Mouse (Mus musculus): ENCODE data around the gene 1600002K03Rik. TPM values are rescaled to one million over a fixed set of nuclear protein-coding genes. Genes with fewer than 3 reads are reported as not detected.

1600002K03Rik gene
- polyA plus RNA-seq, 1 experiment from 2014 or later = 10.7 TPM

- H3K27ac ChIP-seq (ENCODE audit: low read length) = peak overlapping the region; percentile 99
- H3K27me3 ChIP-seq (ENCODE audit: control insufficient read depth, insufficient read depth, low read length) = no peaks in the 10 kb centered on the region
- under 1% methylated on average over 48 of the region's 48 CpGs for WGBS
Measured at GRCm38 (mm10) chr10:80168038-80168661, 4.6 kb upstream of the 1600002K03Rik start.

GRCm38 (mm10) chr10:80169070-80169469 is 3.7 kb upstream of the 1600002K03Rik start:
- H3K9me3 ChIP-seq (replicated peaks; ENCODE audit: control insufficient read depth, low read length) = no peaks in the 10 kb centered on the region
- no peaks in the 10 kb centered on the region for H3K27me3 ChIP-seq (ENCODE audit: control insufficient read depth, insufficient read depth, low read length)
- no peak for ATAC-seq (replicated peaks; ENCODE audit: extremely low read depth, insufficient read depth, low FRiP score)
- peaks cover 27% of the 10 kb centered on the region for H3K36me3 ChIP-seq (ENCODE audit: control insufficient read depth, insufficient read depth)
- peak overlapping the region; percentile 85; the same call in 1 of the 2 replicates for H3K4me3 ChIP-seq (ENCODE audit: low read length)
- H3K4me2 ChIP-seq (ENCODE audit: low read depth, low read length) = peak overlapping the region; percentile 79
- no peak overlapping the region for H3K27ac ChIP-seq (ENCODE audit: low read length)
- peak overlapping the region; percentile 98; the same call in 1 of the 2 replicates for H3K9ac ChIP-seq (ENCODE audit: low read length)
- peaks cover 38% of the 10 kb centered on the region for H3K4me1 ChIP-seq (ENCODE audit: control insufficient read depth, insufficient read depth, low read length)
- 53% methylated on average over 1 of the region's 1 CpGs for WGBS

More at GRCm38 (mm10) chr10:80168038-80168661, 4.6 kb upstream of the 1600002K03Rik start:
- Histone ChIP-seq H3K9me3 (replicated peaks; ENCODE audit: control insufficient read depth, low read length) (no peaks in the 10 kb centered on the region), H3K4me1 (ENCODE audit: control insufficient read depth, insufficient read depth, low read length) (peaks cover 41% of the 10 kb centered on the region), H3K36me3 (ENCODE audit: control insufficient read depth, insufficient read depth) (peaks cover 27% of the 10 kb centered on the region), H3K4me3 (ENCODE audit: low read length) (peak overlapping the region; percentile 85), H3K9ac (ENCODE audit: low read length) (peak overlapping the region; percentile 98), H3K4me2 (ENCODE audit: low read depth, low read length) (peak overlapping the region; percentile 79)
- peak; percentile 37 for ATAC-seq (replicated peaks; ENCODE audit: extremely low read depth, insufficient read depth, low FRiP score)

- Histone ChIP-seq H3K4me1 (ENCODE audit: control insufficient read depth, insufficient read depth, low read length) (peaks cover 32% of the 10 kb centered on the region), H3K27me3 (ENCODE audit: control insufficient read depth, insufficient read depth, low read length) (no peaks in the 10 kb centered on the region), H3K4me3 (ENCODE audit: low read length) (no peak overlapping the region), H3K9ac (ENCODE audit: low read length) (no peak overlapping the region), H3K36me3 (ENCODE audit: control insufficient read depth, insufficient read depth) (peaks cover 27% of the 10 kb centered on the region), H3K9me3 (replicated peaks; ENCODE audit: control insufficient read depth, low read length) (no peaks in the 10 kb centered on the region), H3K27ac (ENCODE audit: low read length) (no peak overlapping the region), H3K4me2 (ENCODE audit: low read depth, low read length) (no peak overlapping the region)
- 89% methylated on average over 7 of the region's 7 CpGs for WGBS
- no peak for ATAC-seq (replicated peaks; ENCODE audit: extremely low read depth, insufficient read depth, low FRiP score)
Measured at GRCm38 (mm10) chr10:80169651-80170050, 3.1 kb upstream of the 1600002K03Rik start.

- WGBS = 91% methylated on average over 16 of the region's 16 CpGs
- ATAC-seq (replicated peaks; ENCODE audit: extremely low read depth, insufficient read depth, low FRiP score) = no peak
- H3K27me3 ChIP-seq (ENCODE audit: control insufficient read depth, insufficient read depth, low read length) = no peaks in the 10 kb centered on the region
- H3K27ac ChIP-seq (ENCODE audit: low read length) = no peak overlapping the region
- no peaks in the 10 kb centered on the region for H3K9me3 ChIP-seq (replicated peaks; ENCODE audit: control insufficient read depth, low read length)
- H3K4me2 ChIP-seq (ENCODE audit: low read depth, low read length) = no peak overlapping the region
- peaks cover 27% of the 10 kb centered on the region for H3K36me3 ChIP-seq (ENCODE audit: control insufficient read depth, insufficient read depth)
- peaks cover 32% of the 10 kb centered on the region for H3K4me1 ChIP-seq (ENCODE audit: control insufficient read depth, insufficient read depth, low read length)
- H3K9ac ChIP-seq (ENCODE audit: low read length) = no peak overlapping the region
- no peak overlapping the region for H3K4me3 ChIP-seq (ENCODE audit: low read length)
Measured at GRCm38 (mm10) chr10:80170052-80170451, 2.7 kb upstream of the 1600002K03Rik start.

GRCm38 (mm10) chr10:80170601-80171021 is 2.1 kb upstream of the 1600002K03Rik start:
- H3K4me1 ChIP-seq (ENCODE audit: control insufficient read depth, insufficient read depth, low read length) = peaks cover 26% of the 10 kb centered on the region
- H3K27ac ChIP-seq (ENCODE audit: low read length) = no peak overlapping the region
- no peak overlapping the region for H3K4me2 ChIP-seq (ENCODE audit: low read depth, low read length)
- H3K27me3 ChIP-seq (ENCODE audit: control insufficient read depth, insufficient read depth, low read length) = no peaks in the 10 kb centered on the region
- no peaks in the 10 kb centered on the region for H3K9me3 ChIP-seq (replicated peaks; ENCODE audit: control insufficient read depth, low read length)
- no peak overlapping the region for H3K9ac ChIP-seq (ENCODE audit: low read length)
- H3K36me3 ChIP-seq (ENCODE audit: control insufficient read depth, insufficient read depth) = peaks cover 27% of the 10 kb centered on the region
- no peak for ATAC-seq (replicated peaks; ENCODE audit: extremely low read depth, insufficient read depth, low FRiP score)
- 96% methylated on average over 19 of the region's 19 CpGs for WGBS
- no peak overlapping the region for H3K4me3 ChIP-seq (ENCODE audit: low read length)

GRCm38 (mm10) chr10:80171252-80171651 is 1.5 kb upstream of the 1600002K03Rik start:
- Histone ChIP-seq H3K4me2 (ENCODE audit: low read depth, low read length) (no peak overlapping the region), H3K4me1 (ENCODE audit: control insufficient read depth, insufficient read depth, low read length) (peaks cover 23% of the 10 kb centered on the region), H3K9ac (ENCODE audit: low read length) (no peak overlapping the region), H3K9me3 (replicated peaks; ENCODE audit: control insufficient read depth, low read length) (no peaks in the 10 kb centered on the region), H3K4me3 (ENCODE audit: low read length) (no peak overlapping the region), H3K27ac (ENCODE audit: low read length) (no peak overlapping the region), H3K36me3 (ENCODE audit: control insufficient read depth, insufficient read depth) (peaks cover 27% of the 10 kb centered on the region), H3K27me3 (ENCODE audit: control insufficient read depth, insufficient read depth, low read length) (no peaks in the 10 kb centered on the region)
- no peak for ATAC-seq (replicated peaks; ENCODE audit: extremely low read depth, insufficient read depth, low FRiP score)
- 88% methylated on average over 15 of the region's 15 CpGs for WGBS

- Histone ChIP-seq H3K4me1 (ENCODE audit: control insufficient read depth, insufficient read depth, low read length) (peaks cover 17% of the 10 kb centered on the region), H3K4me2 (ENCODE audit: low read depth, low read length) (peak overlapping the region; percentile 69; the same call in 1 of the 2 replicates), H3K9me3 (replicated peaks; ENCODE audit: control insufficient read depth, low read length) (no peaks in the 10 kb centered on the region), H3K27me3 (ENCODE audit: control insufficient read depth, insufficient read depth, low read length) (no peaks in the 10 kb centered on the region), H3K9ac (ENCODE audit: low read length) (peak overlapping the region; percentile 55), H3K36me3 (ENCODE audit: control insufficient read depth, insufficient read depth) (peaks cover 27% of the 10 kb centered on the region), H3K4me3 (ENCODE audit: low read length) (no peak overlapping the region; the same call in 1 of the 2 replicates), H3K27ac (ENCODE audit: low read length) (peak overlapping the region; percentile 85)
- ATAC-seq (replicated peaks; ENCODE audit: extremely low read depth, insufficient read depth, low FRiP score) = no peak
- WGBS = 82% methylated on average over 43 of the region's 45 CpGs
Measured at GRCm38 (mm10) chr10:80171760-80172526, 801 bp upstream of the 1600002K03Rik start.

- H3K4me2 ChIP-seq (ENCODE audit: low read depth, low read length) = peak overlapping the region; percentile 69
- ATAC-seq (replicated peaks; ENCODE audit: extremely low read depth, insufficient read depth, low FRiP score) = no peak
- peaks cover 27% of the 10 kb centered on the region for H3K36me3 ChIP-seq (ENCODE audit: control insufficient read depth, insufficient read depth)
- 7% methylated on average over 11 of the region's 11 CpGs for WGBS
- H3K27ac ChIP-seq (ENCODE audit: low read length) = peak overlapping the region; percentile 30; the same call in 1 of the 2 replicates
- no peaks in the 10 kb centered on the region for H3K27me3 ChIP-seq (ENCODE audit: control insufficient read depth, insufficient read depth, low read length)
- peak overlapping the region; percentile 65 for H3K4me3 ChIP-seq (ENCODE audit: low read length)
- peak overlapping the region; percentile 63 for H3K9ac ChIP-seq (ENCODE audit: low read length)
- H3K9me3 ChIP-seq (replicated peaks; ENCODE audit: control insufficient read depth, low read length) = no peaks in the 10 kb centered on the region
- peaks cover 21% of the 10 kb centered on the region for H3K4me1 ChIP-seq (ENCODE audit: control insufficient read depth, insufficient read depth, low read length)
Measured at GRCm38 (mm10) chr10:80173358-80173757, 614 bp downstream of the 1600002K03Rik start.

Measured in heart, embryonic 16.5 days (tissue).